Mouse (Mus musculus) left cerebral cortex, postnatal 10 days (tissue): ENCODE results near the gene Dhps. TPM values are rescaled to one million over a fixed set of nuclear protein-coding genes. Genes with fewer than 3 reads are reported as not detected.

Experiments
- DNase-seq, 2 experiments: peaks; one replicate each; pipeline ENCODE4 v3.0.0; 2021 to 2022; ENCODE audit warnings: low spot score in 2 of 2, mixed read lengths in 1 of 2; ENCODE audit errors: extremely low spot score in 1 of 2
- intact Hi-C: fragments of 180-260 bp; cut with DNase I; formaldehyde crosslinking; loops from one replicate; pipeline ENCODE4 v1.15.1; 2025
- total RNA-seq, 2 experiments: library from RNA; stranded (reverse); gene quantifications; 2 replicates each; pipeline ENCODE4 v1.2.3; 2021

Gene Dhps
- total RNA-seq = 10 to 100 TPM; 72.3 to 78.4 TPM

DNA sequence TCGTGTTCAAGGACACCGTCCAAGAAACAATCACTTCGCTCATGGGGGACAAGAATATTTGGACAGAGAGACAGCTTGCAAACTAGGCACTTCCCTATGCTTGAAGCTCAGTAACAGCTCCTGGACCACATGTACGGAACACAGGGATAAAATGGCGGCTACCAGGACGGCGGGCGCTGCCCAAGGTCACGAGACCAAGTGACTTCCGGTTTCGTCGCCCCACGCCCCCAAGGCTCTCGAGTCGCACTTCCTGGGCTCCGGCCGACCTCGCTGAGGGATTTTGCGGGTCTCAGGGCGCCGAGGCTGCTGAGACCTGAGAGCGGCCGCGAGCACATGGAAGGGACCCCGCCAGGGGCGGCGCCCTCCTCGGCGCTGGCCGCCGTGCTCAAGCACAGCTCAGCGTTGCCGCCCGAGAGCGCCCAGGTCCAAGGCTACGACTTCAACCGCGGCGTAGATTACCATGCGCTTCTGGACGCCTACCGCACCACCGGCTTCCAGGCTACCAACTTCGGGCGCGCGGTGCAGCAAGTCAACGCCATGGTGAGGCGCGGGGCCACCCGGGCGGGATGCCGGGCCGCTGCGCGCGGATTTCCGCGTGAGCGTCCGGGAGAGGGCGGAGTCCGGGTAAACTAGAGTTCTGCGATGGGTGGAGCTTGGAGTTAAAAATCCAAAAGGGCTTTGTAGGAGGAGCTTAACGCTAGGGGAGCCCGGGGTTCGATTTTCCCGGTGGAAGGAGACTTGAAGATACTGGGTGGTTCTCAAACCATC, at the start of gene Dhps:
TSS of gene Dhps (plus strand) at position 244 of the 768 bp plus-strand sequence.
- intact Hi-C loops = no loop called here

DNA sequence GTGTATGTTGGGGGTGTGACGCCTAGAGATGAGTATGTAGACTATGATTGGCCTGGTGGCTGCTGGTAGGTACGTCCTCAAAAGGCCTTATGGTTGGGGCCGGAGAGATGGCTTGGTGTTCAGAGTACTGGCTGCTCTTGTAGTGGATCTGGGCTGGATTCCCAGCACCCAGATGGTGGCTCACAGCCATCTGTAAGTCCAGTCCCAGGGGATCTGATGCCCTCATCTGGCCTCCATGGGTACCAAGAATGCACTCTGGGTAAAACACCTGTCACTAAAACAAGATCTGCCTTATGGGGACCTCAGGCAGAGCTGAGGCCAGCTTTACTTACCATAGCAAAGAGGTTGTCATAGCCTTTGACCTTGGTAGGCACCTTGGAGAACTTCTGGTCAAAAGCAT, 47.7 kb upstream of the Dhps start:
- intact Hi-C loops = no loop called here
- no peak for DNase-seq

More for the DNA sequence above, at the start of gene Dhps:
- peak; percentile 94 for DNase-seq

DNA sequence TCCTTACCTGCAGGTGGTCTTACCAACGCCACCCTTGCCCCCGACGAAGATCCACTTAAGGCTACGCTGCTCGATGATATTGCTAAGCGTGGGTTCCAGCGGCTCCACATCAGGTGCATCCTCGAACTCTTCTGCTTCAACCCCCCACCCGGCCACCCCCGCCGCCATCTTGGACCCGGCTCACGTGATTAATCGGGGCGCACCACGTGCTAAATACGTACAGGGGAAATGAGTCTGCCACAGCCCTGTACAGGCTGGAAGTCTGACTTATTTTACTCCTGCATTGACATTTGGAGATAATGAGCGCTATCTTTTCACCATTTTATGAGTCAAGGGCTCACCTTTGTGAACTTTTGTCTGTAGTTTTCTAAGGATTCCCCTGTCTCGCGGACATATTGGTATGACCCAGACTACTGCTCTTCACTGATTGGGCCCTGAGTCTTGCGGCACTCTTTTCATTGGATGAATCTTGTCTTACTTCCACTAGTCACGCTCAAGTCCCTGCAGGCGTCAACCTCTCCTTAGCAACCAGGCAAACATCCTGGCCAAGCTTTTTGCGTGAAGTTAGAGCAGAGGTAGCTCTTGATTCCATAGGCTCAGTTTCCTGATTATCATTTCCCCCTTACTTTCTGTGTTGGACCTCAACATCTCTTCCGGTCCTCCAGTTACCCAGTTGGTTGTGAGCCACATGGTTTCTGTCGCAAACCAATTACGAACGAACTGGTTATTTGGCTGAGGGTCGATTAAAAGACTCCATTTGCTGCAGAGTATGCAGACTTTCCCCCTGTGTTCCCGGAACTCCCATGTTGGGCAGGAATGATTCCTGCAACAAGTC, 46.2 kb upstream of the Dhps start, which contains the start of gene Asna1:
TSS of gene Asna1 (minus strand) at position 184 of the 835 bp plus-strand sequence.
- DNase-seq = peak; percentile 86 to 90
- intact Hi-C loops = no loop called here

DNA sequence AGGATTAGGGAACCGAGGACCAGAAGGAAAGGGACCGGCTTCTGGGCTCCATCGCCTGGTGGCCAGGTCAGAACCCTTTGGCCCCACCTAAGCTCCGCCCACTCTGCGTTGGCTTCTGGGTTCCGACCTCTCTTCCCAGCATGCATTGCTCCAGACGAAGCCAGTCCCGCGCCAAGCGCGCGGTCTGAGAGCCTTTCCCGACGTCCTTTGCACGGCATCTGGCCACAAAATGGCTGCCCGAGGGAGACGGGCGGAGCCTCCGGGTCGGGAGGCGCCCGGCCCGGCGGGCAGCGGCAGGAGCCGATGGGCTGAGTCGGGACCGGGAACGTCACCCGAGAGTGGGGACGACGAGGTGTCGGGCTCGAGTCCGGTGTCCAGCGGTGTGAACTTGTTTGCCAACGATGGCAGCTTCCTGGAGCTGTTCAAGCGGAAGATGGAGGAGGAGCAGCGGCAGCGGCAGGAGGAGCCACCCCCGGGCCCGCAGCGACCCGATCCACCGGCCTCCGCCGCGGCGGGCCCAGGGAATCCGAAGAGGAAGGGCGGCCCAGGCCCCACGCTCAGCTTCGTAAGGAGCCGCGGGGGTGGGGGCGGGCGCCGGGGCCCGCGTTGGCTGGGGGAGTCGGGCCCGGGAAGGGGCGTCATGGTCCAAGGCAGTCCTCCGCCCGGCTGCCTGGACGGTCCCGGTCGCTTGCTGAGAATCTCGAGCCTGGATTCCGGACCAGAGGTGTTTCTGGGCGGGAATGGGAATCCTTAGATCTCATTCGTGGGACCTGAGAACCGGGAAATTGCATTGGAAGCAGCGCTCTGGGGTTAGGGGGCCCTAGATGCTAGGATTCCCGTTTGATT, 44.7 kb upstream of the Dhps start, which contains the start of gene Trir:
TSS of gene Trir (plus strand) at position 154 of the 846 bp plus-strand sequence.
- peak; percentile 93 to 98 for DNase-seq
- intact Hi-C loops = no loop called here

DNA sequence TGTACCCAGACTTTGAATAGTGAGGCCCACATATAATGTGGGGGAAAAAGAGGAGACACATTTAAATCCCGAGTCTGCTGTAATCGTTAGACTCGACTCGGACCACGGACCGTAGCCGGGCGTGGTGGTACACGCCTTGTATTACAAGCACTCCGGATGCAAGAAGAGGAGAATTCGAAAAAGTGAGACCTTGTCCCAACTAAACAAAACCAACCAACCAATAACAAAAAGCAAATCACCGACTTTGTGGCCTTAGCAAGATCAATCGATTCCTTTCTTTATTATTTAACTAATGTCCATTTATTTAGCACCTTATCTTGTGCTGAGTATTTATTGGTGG, 44.1 kb upstream of the Dhps start:
- intact Hi-C loops = no loop called here

DNA sequence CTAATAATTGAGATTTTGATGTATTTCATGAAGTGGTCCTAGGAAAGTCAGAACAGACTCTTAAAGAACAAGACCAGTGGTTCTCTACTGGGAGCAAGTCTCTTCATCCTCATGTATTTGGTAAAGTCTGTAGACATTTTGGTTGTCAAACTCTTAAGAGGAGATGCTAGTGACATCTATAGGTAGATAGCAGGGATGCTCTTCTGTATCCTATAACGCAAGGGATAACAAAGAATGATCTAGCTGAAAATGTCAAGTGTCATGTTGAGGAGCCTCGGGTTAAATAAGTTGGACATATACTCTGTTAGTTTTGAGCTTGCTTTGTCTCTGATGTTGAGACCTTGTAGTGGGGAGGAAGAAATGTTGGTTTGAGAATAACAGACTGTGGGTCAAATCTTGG, 43.6 kb upstream of the Dhps start:
- intact Hi-C loops = no loop called here
- no peak for DNase-seq

More for the DNA sequence above, 44.1 kb upstream of the Dhps start:
- no peak for DNase-seq

DNA sequence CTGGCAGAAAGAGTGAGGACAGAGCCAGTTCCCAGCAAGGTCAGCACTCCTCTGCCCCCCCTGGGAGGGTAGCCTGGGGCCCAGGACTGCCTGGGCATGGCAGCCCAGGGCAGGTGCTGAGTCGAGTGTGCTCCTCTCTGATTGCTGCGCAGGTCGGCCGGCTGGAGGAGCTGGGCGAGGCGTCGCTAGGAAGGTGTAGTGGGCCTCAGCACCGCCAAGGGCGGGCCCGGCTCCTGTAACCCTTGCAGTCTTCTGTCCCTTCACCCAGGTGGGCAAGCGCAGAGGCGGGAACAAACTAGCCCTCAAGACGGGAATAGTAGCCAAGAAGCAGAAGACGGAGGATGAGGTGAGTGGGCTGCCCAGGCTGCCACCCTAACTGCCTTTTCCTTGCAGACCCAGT, 42.3 kb upstream of the Dhps start:
- DNase-seq = no peak
- intact Hi-C loops = no loop called here

DNA sequence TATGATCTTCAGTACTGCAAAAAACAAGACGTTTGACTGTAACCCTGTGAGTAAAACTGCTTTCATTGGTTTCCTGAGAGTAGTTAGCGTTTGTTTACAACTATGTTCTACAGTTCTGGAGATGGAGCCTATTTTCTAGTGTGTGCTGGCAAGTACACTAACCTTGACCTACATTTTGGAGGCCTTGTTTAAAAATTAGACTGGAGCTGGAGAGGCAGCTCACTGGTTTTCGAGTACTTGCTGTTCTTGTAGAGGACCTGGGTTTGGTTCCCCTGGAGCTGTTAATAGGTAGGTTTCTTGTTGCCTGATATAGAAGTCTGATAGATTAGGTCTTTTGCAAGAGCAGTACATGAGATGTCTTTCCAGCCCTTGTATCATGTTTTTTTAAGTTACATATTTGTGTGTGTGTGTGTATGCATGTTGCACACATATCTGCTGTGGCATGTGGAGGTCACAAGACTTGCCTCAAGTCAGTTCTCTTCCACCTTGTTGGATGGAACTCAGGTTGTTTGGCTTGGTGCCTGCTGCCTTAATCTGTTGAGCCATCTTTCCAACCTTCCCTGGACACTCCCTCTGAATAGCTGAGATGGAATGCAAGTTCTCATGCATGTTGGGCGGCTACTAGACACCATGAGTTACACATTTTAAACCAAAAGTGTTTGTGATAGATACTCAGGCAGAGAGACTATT, 38.8 kb upstream of the Dhps start:
- no peak for DNase-seq
- intact Hi-C loops = loop anchor here (5.0 kb wide), 1 partner anchor 60 kb away; no protein-coding TSS in a partner anchor

DNA sequence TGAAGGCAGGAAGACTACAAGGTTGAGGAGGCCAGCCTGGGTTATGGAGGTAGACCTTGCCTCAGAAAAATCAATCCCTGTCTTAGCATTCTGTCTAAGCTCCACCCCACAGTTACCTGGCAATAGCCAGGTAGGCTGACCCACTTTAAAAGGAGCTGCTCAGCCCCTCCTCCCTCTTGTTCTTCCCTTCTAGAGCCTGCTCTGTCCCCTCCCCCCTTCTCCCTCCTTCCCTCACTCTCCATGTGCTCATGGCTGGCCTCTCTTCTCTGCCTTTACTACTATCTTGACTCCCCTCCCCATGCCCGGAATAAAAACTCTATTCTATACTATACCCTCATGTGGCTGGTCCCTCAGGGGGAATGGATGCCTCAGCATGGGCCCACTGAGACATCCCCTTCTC, 37.7 kb upstream of the Dhps start:
- intact Hi-C loops = loop anchor here (5.0 kb wide), 1 partner anchor 62 kb away; no protein-coding TSS in a partner anchor
- no peak for DNase-seq

DNA sequence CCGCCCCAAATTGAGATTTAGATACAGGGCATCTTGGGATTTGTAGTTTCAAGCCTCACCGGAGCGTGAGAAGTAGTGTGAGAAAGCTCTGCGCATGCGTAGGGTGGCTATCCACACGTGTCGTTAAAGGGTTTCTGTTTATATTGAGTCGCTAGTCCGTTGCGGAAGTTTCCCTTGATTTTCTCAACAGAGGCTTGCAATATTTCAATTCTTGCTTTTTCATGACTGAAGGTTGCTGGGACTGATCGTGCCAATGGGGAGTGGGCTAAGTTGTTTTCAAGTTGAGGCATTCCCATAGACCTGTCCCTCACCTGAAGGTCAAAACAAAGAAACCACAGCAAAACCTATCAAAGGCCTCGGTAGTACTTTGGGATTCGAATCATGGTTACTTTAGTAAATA, 36.8 kb upstream of the Dhps start:
- DNase-seq = peak; percentile 64 to 88
- intact Hi-C loops = loop anchor here (5.0 kb wide), 1 partner anchor 62 kb away; no protein-coding TSS in a partner anchor

DNA sequence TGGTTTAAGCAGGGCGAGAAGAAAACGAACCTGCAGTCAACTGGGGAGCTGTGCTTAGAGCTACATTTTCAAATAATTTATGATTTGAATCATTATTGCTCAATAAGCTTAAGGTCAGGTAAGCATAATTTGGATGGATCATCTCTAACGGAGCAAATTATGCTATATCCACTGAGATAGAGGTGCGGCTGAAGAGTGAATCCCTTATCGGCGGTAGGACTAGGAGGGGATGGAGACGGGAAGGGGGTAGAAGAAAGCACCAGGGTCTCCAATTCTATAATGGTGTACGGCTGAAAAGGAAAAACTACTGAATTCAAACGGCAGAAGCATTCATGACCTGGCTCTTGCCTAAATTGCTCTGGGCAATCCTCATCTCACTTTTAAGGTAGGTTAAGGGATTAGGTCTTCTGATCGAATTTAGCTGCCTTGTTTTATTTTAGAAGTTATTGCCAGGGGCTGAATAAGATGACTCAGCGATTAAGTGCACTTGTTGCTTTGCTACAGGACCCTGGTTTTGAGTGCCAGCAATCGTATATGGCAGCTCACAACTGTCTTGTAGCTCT, 36.3 kb upstream of the Dhps start:
- intact Hi-C loops = no loop called here
- no peak for DNase-seq

DNA sequence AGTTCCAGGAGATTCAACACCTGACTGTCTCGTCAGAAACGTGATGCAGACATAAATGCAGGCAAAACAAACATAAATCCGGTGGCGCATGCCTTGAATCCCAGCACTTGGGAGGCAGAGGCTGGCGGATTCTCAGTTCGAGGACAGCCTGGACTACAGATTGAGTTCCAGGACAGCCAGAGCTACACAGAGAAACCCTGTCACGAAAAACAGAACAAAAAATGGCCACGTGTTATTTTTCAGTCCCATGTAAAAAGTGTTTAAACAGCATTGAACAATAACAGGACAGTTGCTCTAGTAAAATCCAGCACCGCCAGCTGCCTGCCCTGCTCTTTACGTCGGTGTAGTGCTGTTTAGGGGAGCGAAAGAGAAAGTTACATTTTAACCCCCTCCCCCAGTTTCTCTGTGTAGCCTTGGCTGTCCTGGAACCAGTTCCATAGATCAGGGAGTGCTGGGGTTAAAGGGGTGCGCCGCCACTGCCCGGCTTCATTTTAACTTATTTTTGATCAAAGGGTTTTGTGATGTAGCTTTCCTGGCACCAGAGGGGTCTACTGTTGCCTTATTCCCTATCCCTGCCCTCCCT, 35.7 kb upstream of the Dhps start:
- intact Hi-C loops = no loop called here
- DNase-seq = no peak

DNA sequence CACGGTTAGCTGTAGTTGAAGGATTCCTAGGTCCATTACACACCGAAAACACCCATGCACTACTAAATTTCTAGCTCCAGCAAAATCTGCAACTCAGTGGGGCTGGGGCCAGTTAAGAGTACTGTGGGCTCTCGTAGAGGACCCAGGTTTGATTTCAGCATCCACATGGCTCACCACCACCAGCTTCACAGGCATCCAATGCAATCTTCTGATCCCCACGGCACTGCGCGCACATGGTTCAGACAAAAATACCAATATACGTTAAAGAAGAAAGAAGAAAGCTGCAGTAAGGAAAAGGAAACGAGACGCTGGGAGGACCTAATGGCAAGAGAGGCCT, 35.2 kb upstream of the Dhps start:
- DNase-seq = no peak
- intact Hi-C loops = no loop called here

DNA sequence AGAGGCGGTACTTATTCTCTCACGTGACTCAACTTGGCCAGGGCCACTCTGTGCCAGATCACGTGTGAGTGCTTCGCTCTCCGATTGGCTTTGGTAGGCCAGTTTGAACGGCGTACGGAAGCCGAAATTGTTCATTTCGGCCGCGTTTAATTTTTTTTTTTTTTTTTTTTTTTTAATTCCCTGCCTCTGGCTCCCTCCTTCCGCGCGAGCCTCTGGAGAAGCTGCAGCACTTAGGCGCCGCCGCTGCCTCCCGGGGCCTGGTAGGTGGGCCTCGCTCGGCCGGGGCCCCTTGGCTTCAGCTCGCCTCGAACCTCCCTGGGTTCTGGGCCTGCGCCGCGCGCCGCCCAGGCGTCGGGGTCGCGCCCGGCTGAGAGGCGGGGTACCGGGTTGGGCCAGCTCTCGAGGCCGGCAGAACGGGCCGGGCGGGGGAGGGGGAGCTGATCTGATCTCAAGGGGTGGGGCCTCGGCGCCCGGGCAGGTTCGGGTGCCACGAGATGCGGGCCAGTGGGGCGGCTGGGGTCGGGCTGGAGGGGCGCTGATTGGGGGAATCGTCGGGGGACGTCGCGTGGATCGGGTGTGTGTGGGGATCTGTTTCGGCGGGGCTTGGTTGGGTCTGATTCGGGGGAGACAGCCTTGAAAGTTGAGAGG, 34.7 kb upstream of the Dhps start, which contains the start of gene Tnpo2:
TSS of gene Tnpo2 (plus strand) at position 198 of the 648 bp plus-strand sequence.
- intact Hi-C loops = no loop called here
- peak; percentile 93 to 94 for DNase-seq

DNA sequence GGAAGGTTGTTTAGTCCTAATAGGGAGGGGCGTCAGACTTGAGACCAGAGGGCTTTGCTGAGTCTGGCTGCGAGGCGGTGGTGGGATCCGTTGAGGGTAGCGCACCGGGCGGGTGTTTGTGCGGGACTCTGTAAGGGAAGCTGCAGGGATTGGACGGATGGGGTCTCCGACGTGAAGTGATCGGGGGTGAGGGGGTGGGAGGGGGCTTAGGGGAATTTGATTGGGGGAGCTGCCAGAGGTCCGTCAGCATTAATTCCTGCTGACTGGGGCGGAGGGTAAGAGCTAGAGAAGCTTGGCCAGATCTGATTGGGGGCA, 34.2 kb upstream of the Dhps start:
- no peak for DNase-seq
- intact Hi-C loops = no loop called here

DNA sequence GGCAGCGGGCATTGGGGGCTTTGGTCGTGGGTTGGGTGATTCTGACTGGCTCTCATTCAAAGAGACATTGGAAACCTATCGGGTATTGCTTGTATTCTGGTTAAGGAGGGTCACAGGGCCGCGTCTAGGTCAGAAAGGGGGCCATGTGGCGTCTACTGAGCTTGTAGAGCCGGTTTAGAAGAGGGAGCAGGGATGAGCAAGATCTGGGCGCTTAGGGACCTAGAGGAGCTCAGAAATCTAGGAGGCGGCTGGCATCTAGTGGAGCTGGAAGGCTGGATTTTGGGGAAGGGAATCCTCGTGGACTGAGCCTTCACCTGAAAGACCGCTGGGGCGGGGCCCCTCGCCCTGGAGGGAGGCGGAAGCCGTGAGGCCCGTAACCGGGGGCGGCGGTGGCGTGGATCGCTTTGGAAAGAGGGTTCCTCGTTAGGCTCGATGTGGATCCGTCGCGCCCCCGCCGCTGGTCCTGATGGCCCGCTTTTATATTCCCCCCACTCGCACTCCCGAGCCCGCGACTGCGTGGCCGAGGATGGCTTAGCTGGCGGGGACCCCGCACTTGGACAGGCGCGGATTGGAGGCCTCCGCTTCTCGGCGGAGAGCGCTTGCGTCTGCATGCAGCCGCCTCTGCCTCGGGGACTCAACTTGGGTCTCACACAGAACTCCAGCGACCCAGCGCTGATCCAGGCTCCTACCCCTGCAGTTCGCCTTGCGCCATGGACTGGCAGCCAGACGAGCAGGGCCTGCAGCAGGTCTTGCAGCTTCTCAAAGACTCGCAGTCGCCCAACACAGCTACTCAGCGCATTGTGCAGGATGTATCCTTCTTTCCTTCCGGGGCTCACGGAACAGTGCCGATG, 33.7 kb upstream of the Dhps start:
- peak in 1 of 2 experiments; percentile 71 for DNase-seq
- intact Hi-C loops = no loop called here

DNA sequence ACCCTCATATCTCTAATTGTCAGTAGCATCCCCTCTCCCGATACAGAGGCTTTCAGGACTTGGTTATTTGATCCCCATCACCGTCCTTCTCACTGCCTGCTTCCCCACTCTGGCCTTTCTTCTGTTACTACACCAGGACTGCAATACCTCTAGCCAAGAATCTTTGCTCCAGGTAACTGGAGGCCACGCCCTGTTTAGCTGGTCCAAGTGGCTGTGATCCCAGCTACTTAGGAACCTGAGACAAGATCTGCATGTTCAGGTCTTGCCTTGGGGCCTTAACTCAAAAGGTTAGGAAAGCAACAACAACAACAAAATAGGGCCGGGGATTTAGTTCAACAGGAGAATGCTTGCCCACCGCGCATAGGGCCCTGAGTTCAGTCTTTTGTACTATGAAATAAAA, 27.9 kb upstream of the Dhps start:
- intact Hi-C loops = no loop called here
- no peak for DNase-seq
